Mouse (Mus musculus): ENCODE measurements at regions not wholly inside any gene's neighbourhood (a gene's known extent, or its start where the extent isn't known, plus 50 kb on each side); places are given as distances from the start of the nearest gene placed in this dataset.

- Histone ChIP-seq H3K27ac (ENCODE audit: control insufficient read depth, low read depth, low read length) (no peak overlapping the region), H3K4me3 (ENCODE audit: control insufficient read depth in 1 of 2, insufficient read depth in 1 of 2, low read depth in 2 of 2, low read length in 2 of 2) (no peak overlapping the region), H3K27me3 (ENCODE audit: control insufficient read depth in 1 of 2, insufficient read depth in 2 of 2, low read length in 2 of 2) (no peaks in the 10 kb centered on the region; a peak in 1 of 4 replicates), H3K4me1 (ENCODE audit: control insufficient read depth in 1 of 2, insufficient read depth in 2 of 2, low read length in 2 of 2) (no peaks in the 10 kb centered on the region; a peak in 1 of 4 replicates), H3K9ac (ENCODE audit: control insufficient read depth, low read depth, low read length, poor library complexity, severe bottlenecking) (no peak overlapping the region), H3K36me3 (ENCODE audit: control insufficient read depth in 1 of 2, insufficient read depth in 2 of 2, low read length in 2 of 2) (no peaks in the 10 kb centered on the region), H3K9me3 (replicated peaks; ENCODE audit: insufficient read depth, low read length) (no peaks in the 10 kb centered on the region), H3K79me2 (ENCODE audit: control insufficient read depth, insufficient read depth, low read length, poor library complexity) (no peaks in the 10 kb centered on the region)
- TF ChIP-seq NELFE (IDR thresholded peaks at IDR 0.05; ENCODE audit: low read depth, low read length) (no peak), BHLHE40 (IDR thresholded peaks at IDR 0.05; ENCODE audit: borderline replicate concordance, low read depth, low read length) (no peak), TCF12 (IDR thresholded peaks at IDR 0.05; ENCODE audit: low read depth, low read length) (no peak), MXI1 (IDR thresholded peaks at IDR 0.05; ENCODE audit: low read depth, low read length) (no peak), HCFC1 (IDR thresholded peaks at IDR 0.05; ENCODE audit: low read depth, low read length) (no peak), USF2 (IDR thresholded peaks at IDR 0.05; ENCODE audit: borderline replicate concordance in 1 of 2, insufficient read depth in 1 of 2, low read depth in 1 of 2, low read length in 2 of 2) (no peak)
- DNase-seq (ENCODE audit: low read depth, low spot score) = no peak
Observed at GRCm38 (mm10) chr11:111893861-111894260, 827.9 kb downstream of the Kcnj2 start.

- no peaks in the 10 kb centered on the region for H3K79me2 ChIP-seq (ENCODE audit: control insufficient read depth, insufficient read depth, low read length, poor library complexity)
- H3K27me3 ChIP-seq (ENCODE audit: control insufficient read depth in 1 of 2, insufficient read depth in 2 of 2, low read length in 2 of 2) = no peaks in the 10 kb centered on the region
- DNase-seq (ENCODE audit: low read depth, low spot score) = peak; percentile 28
- no peaks in the 10 kb centered on the region; a peak in 1 of 4 replicates for H3K4me1 ChIP-seq (ENCODE audit: control insufficient read depth in 1 of 2, insufficient read depth in 2 of 2, low read length in 2 of 2)
- no peaks in the 10 kb centered on the region for H3K36me3 ChIP-seq (ENCODE audit: control insufficient read depth in 1 of 2, insufficient read depth in 2 of 2, low read length in 2 of 2)
- no peak overlapping the region for H3K27ac ChIP-seq (ENCODE audit: control insufficient read depth, low read depth, low read length)
- no peak overlapping the region for H3K9ac ChIP-seq (ENCODE audit: control insufficient read depth, low read depth, low read length, poor library complexity, severe bottlenecking)
- TF ChIP-seq UBTF (IDR thresholded peaks at IDR 0.05; ENCODE audit: borderline replicate concordance, insufficient read depth, low read depth, low read length) = peak; percentile 89; the same call in 1 of the 2 replicates
- 0 out of 2 replicates have a peak, but pooled peaks have one; percentile 31 for TF ChIP-seq GATA1 (IDR thresholded peaks at IDR 0.05; ENCODE audit: low read depth, low read length)
- TF ChIP-seq TBP (IDR thresholded peaks at IDR 0.05; ENCODE audit: low read depth, low read length) = peak; percentile 92
- TF ChIP-seq CHD2 (IDR thresholded peaks at IDR 0.05; ENCODE audit: low read length) = no peak
- no peak overlapping the region for H3K4me3 ChIP-seq (ENCODE audit: control insufficient read depth in 1 of 2, insufficient read depth in 1 of 2, low read depth in 2 of 2, low read length in 2 of 2)
- no peaks in the 10 kb centered on the region for H3K9me3 ChIP-seq (replicated peaks; ENCODE audit: insufficient read depth, low read length)
Observed at GRCm38 (mm10) chr11:111895221-111896200, 829.5 kb downstream of the Kcnj2 start.

GRCm38 (mm10) chr11:111897001-111897400 is 831.0 kb downstream of the Kcnj2 start:
- Histone ChIP-seq H3K27ac (ENCODE audit: control insufficient read depth, low read depth, low read length) (no peak overlapping the region), H3K27me3 (ENCODE audit: control insufficient read depth in 1 of 2, insufficient read depth in 2 of 2, low read length in 2 of 2) (no peaks in the 10 kb centered on the region; a peak in 1 of 4 replicates), H3K4me1 (ENCODE audit: control insufficient read depth in 1 of 2, insufficient read depth in 2 of 2, low read length in 2 of 2) (no peaks in the 10 kb centered on the region; a peak in 1 of 4 replicates), H3K36me3 (ENCODE audit: control insufficient read depth in 1 of 2, insufficient read depth in 2 of 2, low read length in 2 of 2) (no peaks in the 10 kb centered on the region), H3K79me2 (ENCODE audit: control insufficient read depth, insufficient read depth, low read length, poor library complexity) (no peaks in the 10 kb centered on the region), H3K4me3 (ENCODE audit: control insufficient read depth in 1 of 2, insufficient read depth in 1 of 2, low read depth in 2 of 2, low read length in 2 of 2) (no peak overlapping the region), H3K9ac (ENCODE audit: control insufficient read depth, low read depth, low read length, poor library complexity, severe bottlenecking) (no peak overlapping the region), H3K9me3 (replicated peaks; ENCODE audit: insufficient read depth, low read length) (no peaks in the 10 kb centered on the region)
- DNase-seq (ENCODE audit: low read depth, low spot score) = no peak
- no peak for TF ChIP-seq CHD2 (IDR thresholded peaks at IDR 0.05; ENCODE audit: low read length)
